Mouse (Mus musculus) small intestine, adult 2 months (tissue): ENCODE measurements at regions not wholly inside any gene's neighbourhood (a gene's known extent, or its start where the extent isn't known, plus 50 kb on each side); places are given as distances from the start of the nearest gene placed in this dataset.

Source experiments
- H3K27ac ChIP-seq: fragments of 200-500 bp; 2 replicates; pipeline ENCODE4 v1.5.1; 2012; ENCODE audit warnings: low read depth, low read length, control low read depth, inconsistent platforms; ENCODE audit not compliant: insufficient read depth
- H3K27me3 ChIP-seq: fragments of 200-500 bp; 2 replicates; pipeline ENCODE4 v1.6.1; 2012; ENCODE audit warnings: mild to moderate bottlenecking, moderate library complexity, low read length, inconsistent platforms; ENCODE audit not compliant: control insufficient read depth, insufficient read depth
- H3K36me3 ChIP-seq: fragments of 200-500 bp; 2 replicates; pipeline ENCODE4 v1.6.1; 2012; ENCODE audit warnings: mild to moderate bottlenecking, low read length, control low read depth, inconsistent platforms; ENCODE audit not compliant: control insufficient read depth, insufficient read depth
- H3K4me1 ChIP-seq: fragments of 200-500 bp; 2 replicates; pipeline ENCODE4 v1.6.1; 2012; ENCODE audit warnings: low read length, inconsistent platforms, mixed read lengths; ENCODE audit not compliant: control insufficient read depth, insufficient read depth, insufficient read length
- H3K4me3 ChIP-seq: fragments of 200-500 bp; 2 replicates; pipeline ENCODE4 v1.5.1; 2012; ENCODE audit warnings: low read depth, mild to moderate bottlenecking, control low read depth, inconsistent platforms, low read length, moderate library complexity
- CTCF ChIP-seq: fragments of 200-500 bp; IDR thresholded peaks from 2 replicates; pipeline ENCODE4 v1.5.1; 2012; ENCODE audit warnings: low read depth, mild to moderate bottlenecking, control low read depth, inconsistent platforms, low read length, moderate library complexity, mixed read lengths; ENCODE audit not compliant: insufficient replicate concordance, insufficient read length; ENCODE audit errors: extremely low read depth
- POLR2A ChIP-seq: fragments of 200-500 bp; IDR thresholded peaks from 2 replicates; pipeline ENCODE4 v1.6.1; 2012; ENCODE audit warnings: low read depth, mild to moderate bottlenecking, control low read depth, inconsistent platforms, low read length, moderate library complexity
- WGBS: fragments of 180-500 bp; shearing (Covaris S2); methylation state at CpG from one replicate; pipeline ENCODE4 v1.1.7; 2018; 5-methylcytosine and 5-hydroxymethylcytosine counted together

DNA sequence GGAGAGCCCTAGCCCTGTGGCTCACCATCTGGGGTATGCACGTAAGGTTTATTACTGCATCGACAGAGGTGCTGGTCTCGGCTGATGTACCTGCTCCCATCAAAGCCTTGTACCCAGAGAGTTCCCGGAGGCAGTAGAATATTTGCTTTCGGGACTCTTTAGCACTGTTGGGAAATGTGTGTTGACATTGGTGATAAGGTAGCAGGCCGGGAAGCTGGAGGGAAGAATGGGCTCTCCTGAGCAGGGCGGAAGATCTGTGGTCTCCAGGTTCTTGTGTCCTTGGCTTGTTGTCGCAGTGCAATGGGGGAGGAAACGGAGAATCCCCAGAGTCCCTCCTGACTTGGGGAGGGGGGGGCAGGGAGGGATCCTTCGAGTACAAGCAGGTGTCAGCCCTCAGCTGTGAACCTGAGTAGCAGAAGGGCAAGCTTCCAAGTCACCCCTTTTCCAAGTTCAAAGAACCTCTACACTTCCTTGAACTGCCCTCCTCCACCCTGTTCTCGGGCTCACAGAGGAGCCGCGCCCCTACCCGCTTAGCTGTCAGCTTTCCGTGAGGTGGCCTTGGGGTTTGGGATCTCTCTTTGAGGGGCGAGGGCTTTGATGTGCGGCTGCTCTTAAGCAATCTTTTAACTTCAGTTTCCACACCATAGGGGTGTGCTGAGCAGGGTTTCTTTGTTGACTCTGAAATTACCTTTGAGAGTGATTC, 65.0 kb downstream of the Gadd45g start:
- H3K4me3 ChIP-seq, result no peak overlapping the region
- no peaks in the 10 kb centered on the region for H3K27me3 ChIP-seq
- peaks cover 10% of the 10 kb centered on the region; the same call in 1 of the 2 replicates for H3K4me1 ChIP-seq
- TF ChIP-seq POLR2A (no peak), CTCF (no peak)
- 18% methylated on average over 17 of the region's 17 CpGs for WGBS
- H3K36me3 ChIP-seq, result no peaks in the 10 kb centered on the region
- no peak overlapping the region for H3K27ac ChIP-seq

- H3K4me1 ChIP-seq, result peaks cover 10% of the 10 kb centered on the region; the same call in 1 of the 2 replicates
- no peak overlapping the region for H3K27ac ChIP-seq
- no peak for TF ChIP-seq POLR2A
- no peak for TF ChIP-seq CTCF
- H3K4me3 ChIP-seq, result no peak overlapping the region
- 86% methylated on average over 5 of the region's 5 CpGs for WGBS
- H3K27me3 ChIP-seq, result no peaks in the 10 kb centered on the region
- no peaks in the 10 kb centered on the region for H3K36me3 ChIP-seq
These were observed 66.0 kb downstream of the Gadd45g start for GRCm38 (mm10) chr13:51912477-51912876.

- H3K4me3 ChIP-seq, result no peak overlapping the region
- no peaks in the 10 kb centered on the region for H3K27me3 ChIP-seq
- H3K27ac ChIP-seq, result no peak overlapping the region
- no peak for TF ChIP-seq CTCF
- peaks cover 10% of the 10 kb centered on the region; the same call in 1 of the 2 replicates for H3K4me1 ChIP-seq
- 97% methylated on average over 3 of the region's 3 CpGs for WGBS
- no peaks in the 10 kb centered on the region for H3K36me3 ChIP-seq
These were observed 66.5 kb downstream of the Gadd45g start for GRCm38 (mm10) chr13:51912994-51913393.

DNA sequence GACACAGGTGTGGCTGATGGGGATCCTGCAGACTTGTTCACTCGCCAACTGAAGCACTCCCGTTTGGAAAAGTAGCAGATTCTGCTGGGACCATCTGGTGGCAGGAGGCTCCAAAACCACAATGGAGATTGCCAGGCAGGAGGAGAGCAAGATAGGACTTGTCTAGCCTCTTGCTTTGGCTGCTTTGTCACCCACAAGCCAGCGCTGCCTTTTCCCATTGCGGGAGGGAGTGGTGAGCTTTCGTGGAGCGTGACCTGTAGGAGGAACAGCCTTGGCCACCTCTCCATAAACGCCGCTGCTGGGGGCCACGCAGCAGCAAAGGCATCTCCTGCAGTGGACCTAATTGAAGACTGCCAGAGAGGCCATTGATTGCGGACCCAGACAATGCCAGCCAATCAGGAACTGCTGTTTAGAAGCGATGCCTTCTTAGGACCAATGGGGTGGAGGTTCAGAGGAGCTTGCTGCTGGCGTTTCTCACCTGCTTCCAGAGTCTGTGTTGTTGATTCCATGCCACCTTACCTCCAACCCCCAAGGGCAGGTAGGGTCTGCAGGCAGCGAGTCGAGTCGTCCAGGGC, 70.3 kb downstream of the Gadd45g start:
- TF ChIP-seq CTCF (no peak), POLR2A (no peak)
- no peaks in the 10 kb centered on the region for H3K27me3 ChIP-seq
- no peak overlapping the region for H3K4me3 ChIP-seq
- H3K36me3 ChIP-seq, result no peaks in the 10 kb centered on the region
- H3K4me1 ChIP-seq, result peaks cover 10% of the 10 kb centered on the region
- no peak overlapping the region for H3K27ac ChIP-seq
- 86% methylated on average over 15 of the region's 15 CpGs for WGBS

- Histone ChIP-seq H3K27ac (no peak overlapping the region), H3K4me1 (peaks cover 8% of the 10 kb centered on the region), H3K36me3 (no peaks in the 10 kb centered on the region), H3K4me3 (no peak overlapping the region), H3K27me3 (no peaks in the 10 kb centered on the region)
- TF ChIP-seq CTCF (no peak), POLR2A (no peak)
- WGBS, result 78% methylated on average over 7 of the region's 7 CpGs
These were observed 71.2 kb downstream of the Gadd45g start for GRCm38 (mm10) chr13:51917658-51918057.

- Histone ChIP-seq H3K4me1 (peaks cover 8% of the 10 kb centered on the region), H3K4me3 (no peak overlapping the region), H3K27ac (no peak overlapping the region), H3K27me3 (no peaks in the 10 kb centered on the region), H3K36me3 (no peaks in the 10 kb centered on the region)
- 75% methylated on average over 8 of the region's 8 CpGs for WGBS
- TF ChIP-seq POLR2A, result no peak
- TF ChIP-seq CTCF, result no peak
These were observed 71.6 kb downstream of the Gadd45g start for GRCm38 (mm10) chr13:51918108-51918507.

DNA sequence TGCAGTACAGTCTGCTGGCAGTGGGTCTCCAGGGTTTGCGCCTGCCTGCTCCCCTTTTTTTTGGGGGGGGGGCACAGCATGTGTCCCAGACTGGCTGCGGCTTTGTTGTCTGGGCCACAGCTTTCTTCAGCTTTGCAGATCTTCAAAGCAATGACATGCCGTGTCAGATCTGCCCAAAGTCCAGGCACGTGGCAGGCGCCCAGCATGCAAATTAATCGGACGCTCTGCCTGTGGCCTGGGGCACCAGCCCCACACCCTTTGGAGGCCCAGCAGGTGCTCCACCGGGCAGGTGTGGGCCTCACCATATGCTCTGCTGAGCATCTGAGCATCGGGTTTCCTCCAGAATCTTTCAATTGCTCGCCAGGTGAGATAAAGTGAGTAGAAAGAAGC, 72.3 kb downstream of the Gadd45g start:
- no peak overlapping the region for H3K27ac ChIP-seq
- TF ChIP-seq CTCF (no peak), POLR2A (no peak)
- no peaks in the 10 kb centered on the region for H3K27me3 ChIP-seq
- H3K4me3 ChIP-seq, result no peak overlapping the region
- 29% methylated on average over 10 of the region's 10 CpGs for WGBS
- H3K36me3 ChIP-seq, result no peaks in the 10 kb centered on the region
- peaks cover 8% of the 10 kb centered on the region for H3K4me1 ChIP-seq
